Mouse (Mus musculus) kidney, adult 11 months (tissue): ENCODE data around the gene Ctsc.
"Not testable (repeated sequence)": the region's sequence is repeated elsewhere in the genome, so short reads cannot be mapped to it uniquely, and the experiment has no call there.

Source experiments
- DNase-seq: peaks from one replicate; pipeline ENCODE4 v3.0.0; 2022

Gene Ctsc

DNA sequence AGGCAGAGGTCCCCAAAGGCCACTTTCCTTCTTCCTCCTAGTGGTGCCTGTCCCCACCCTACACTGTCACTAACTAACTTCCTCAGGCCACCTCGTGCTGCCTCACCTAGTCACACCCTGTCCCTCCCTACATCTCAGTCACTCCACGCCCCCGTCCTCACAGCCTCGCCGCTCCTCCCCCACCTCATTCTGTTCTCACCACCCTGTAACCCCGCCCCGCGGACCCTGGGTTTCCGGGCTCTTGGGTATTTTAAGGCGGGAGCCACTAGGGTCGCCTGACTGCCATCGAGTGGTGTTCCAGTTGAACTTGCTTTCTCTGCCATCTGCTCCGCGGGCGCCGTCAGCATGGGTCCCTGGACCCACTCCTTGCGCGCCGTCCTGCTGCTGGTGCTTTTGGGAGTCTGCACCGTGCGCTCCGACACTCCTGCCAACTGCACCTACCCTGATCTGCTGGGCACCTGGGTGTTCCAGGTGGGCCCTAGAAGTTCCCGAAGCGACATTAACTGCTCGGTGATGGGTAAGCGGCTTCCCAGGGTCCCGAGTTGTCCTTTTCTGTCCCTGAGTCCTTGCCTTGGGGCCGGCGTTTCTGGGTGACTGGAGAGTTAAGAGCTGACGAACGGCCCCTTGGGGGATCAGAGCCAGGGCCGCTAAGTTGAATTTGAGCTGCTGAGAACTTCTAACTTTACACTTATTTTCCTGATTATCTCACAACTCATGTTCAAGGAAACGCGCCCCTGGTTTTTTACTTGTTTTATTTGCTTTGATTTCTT is at the start of gene Ctsc:
Gene Ctsc, plus strand, starts transcription at position 228 of the 770 bp plus-strand sequence.
- peak; percentile 80 for DNase-seq

DNA sequence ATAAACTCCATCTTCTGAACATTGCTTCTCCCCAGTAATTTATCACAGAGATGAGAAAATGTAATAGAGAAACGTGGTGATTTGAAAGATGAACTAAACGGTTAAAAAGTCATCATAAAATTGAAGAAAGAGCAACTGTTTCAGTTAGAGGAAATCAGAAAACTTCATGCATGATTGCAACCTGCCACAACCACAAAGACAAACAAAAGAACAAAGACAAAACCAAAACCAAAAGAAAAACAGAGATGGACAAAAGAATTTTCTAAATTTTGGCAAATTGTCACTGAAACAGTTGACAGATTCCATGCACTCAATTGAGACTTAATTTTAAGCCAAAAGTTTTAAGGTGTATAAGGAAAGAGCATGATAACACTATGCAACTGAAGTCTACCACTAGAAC is 48.8 kb upstream of the Ctsc start:
- DNase-seq, result no peak

DNA sequence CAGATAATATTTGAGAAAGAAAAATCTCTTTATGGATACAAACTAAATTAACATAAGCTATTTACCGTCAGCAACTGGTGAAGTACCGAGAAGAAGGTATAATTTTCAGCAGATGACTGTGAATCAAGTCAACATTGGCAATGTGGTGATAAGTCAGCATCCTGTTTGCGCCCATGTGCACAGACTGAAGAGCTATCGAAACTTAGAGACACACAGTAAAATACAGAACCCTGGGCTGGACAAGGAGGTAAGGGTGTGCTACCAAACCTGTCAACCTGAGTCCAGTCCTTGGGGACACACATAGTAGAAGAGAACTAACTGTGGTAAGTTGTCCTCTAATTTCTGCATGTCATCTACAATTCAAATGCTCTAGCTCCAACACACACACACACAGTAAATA is 47.8 kb upstream of the Ctsc start:
- no peak for DNase-seq

DNA sequence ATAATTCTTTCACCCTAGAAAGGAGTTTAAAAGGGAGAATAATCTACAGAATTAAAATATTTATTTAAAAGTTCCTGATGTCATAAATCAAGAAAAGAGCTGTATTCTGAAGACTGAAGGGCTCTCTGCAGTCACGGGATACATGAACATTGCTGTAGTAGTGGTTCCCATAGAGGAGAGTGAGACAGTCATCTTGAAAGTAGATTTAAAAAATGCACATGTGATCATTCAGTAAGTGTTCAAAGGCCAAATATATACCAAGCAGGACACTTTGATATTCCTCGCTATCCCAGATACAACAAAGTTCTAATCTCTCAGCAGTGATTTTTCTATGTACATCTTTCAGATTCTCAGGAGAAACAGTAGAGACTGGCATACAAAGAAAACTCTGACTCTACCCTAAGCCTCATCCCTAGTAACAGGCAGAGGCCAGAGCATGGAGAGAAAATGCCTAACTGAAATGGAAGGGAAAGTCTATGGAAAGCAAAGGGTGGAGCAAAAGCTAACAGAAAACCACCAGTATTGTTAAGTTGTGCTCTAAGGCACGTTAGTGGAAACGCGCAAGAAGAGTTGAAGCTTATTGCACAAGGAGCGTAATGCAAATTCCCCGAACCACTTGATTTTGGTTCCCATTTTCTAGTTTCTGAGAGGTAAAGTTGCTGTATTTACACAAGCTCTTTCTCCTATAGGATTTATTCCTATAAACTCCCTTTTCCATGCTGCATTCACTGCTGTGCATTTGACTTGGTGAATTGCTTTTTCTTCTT is 46.9 kb upstream of the Ctsc start:
- no peak for DNase-seq

DNA sequence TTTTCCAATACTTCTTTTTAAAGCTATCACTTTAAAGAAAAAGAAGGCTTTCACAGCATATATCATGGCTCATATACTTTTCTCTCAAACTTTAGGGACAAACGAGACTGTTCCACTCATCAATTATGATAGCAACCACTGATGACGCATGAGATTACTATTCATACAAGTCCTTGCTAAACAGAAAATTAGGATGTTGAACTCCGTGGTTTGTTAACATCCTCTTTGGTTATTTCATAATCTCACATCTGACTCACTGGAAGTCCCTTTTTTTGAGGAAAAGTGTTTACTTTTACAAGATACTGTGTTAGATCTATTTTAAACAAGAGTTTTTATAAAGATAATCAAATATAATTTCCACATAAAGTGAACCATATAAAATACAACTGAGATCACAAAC is 34.8 kb upstream of the Ctsc start:
- no peak for DNase-seq

DNA sequence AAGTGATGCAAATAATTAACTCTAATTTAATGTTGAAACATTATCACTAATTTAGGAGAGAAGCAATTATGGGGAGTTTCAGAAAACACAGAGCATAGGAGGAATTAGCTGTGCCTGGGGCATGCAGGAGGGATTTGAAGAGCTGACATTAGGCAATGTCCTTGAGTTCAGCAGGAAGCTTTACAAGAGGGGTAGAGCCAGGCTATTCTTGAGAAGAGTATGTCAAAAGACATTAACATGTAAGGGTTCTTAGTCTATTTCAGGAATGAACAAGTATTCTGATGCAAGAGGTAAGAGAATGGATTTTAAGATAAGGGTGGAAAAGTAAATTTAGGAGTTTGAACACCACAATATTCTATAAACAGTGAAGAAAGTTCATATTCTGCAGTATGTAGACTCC is 33.4 kb upstream of the Ctsc start:
- no peak for DNase-seq

DNA sequence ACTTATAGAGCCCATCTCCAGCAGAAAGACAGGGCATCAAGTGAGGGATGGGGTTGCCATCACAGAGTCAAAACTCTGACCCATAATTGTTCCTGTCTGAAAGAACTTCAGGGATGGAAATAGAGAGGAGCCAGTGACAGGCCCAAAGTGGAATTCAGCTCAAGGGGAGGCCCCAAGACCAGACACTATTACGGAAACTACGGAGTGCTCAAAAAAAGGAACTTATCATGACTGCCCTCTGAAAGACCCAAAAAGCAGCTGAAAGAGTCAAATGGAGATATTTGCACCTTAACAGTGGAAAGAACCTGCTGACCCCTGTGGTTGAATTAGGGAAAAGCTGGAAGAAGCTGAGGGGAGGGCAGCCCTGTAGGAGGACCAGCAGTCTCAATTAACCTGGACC is 27.5 kb upstream of the Ctsc start:
- not testable (repeated sequence) for DNase-seq

DNA sequence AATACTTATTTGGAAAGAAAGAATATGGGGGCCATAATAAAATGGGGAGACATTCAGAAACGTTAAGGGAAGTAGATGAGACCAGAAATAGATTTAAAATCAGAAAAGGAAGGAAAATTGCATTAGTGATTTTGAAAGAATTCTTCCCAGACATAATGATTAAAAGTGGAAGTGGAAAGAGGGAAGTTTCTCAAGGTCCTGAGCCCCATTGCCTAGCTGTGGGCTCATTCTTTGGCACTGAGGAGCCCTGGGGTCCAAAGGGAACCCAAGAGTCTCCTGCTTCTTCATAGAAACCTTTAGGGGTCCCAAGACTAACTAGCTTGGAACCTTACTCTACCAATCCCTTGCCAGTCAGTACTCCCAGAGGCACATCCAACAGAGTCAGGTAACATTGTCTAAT is 26.4 kb upstream of the Ctsc start:
- no peak for DNase-seq

DNA sequence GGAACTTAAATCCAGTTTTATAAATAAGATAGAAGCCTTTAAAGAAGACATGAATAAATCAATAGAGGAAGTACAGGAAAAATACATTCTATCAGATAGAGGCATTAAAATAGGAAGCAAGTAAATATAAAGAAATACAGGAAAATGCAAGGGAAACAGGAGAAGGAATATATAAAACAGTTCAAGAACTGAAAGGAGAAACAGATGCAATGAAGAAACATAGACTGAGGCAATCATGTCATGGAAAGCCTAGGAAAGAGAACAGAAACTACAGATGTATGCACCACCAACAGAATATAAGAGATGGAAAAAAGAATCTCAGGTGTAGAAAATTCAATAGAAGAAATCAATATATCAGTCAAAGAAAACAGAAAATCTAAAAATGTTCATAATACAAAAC is 25.8 kb upstream of the Ctsc start:
- no peak for DNase-seq

DNA sequence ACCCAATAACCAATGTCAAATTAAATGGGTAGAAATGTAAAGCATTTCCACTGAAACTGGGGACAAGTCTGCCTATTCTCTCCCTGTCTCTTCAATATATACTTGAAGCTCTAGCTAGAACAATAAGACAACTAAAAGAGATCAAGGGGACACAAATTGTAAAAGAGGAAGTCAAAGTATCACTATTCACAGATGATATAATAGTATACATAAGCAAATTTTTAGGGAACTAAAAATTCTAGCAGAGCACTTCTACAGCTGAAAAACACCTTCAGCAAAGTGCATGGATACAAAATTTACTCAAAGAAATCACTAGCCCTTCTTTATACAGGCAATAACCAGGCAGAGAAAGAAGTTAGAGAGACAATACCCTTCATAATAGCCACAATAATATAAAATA is 23.0 kb upstream of the Ctsc start:
- no peak for DNase-seq

DNA sequence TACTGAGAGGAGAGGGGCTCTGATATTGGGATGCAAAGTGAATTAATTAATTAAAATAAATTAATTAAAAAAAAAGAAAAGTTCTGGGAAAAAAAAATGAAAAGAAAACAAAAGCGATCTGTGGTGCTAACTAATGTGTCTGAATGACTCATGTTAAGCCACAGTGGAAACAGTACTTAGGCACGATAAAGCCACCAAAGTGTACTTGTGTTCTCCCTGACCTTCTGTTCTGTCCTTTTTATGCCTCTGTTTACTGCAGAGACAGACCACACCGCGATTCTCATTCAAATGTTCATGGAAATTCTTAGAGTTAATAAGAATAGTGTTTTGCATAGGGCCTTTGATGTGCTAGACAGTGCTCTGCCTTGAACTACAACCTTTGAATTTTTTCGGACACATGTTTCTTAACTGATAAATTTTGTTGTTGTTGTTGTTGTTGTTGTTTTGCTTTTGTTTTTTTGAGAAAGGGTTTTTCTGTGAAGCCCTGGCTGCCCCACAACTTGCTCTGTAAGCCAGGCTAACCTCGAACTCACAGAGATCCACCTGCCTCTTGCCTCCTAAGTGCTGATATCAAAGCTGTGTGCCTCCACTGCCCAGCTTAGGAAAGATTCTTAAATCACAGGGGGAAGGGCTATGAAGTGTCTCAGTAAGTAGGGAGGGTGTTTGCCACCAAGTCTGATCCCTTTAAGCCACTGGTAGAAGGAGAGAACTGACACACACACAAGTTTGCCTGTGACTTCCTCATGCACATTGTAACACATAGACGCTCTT is 18.5 kb upstream of the Ctsc start:
- DNase-seq, result no peak

DNA sequence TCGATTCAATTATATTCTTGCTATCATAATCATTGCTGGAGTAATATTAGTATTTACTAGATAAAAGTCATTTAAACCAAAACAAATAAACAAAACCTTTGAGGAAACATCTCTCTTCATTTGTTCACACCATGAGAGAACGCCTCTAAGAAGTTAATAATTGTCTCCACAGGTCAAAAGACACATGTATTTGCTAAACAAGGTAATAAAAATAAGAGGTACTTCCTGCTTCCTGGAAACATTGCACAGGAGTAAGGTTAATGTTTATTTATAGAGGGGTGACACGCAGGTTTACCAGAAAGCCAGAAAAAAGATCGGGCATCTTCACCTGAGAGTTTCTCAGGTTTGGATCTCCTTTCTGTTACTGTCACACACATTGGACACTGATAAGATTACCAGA is 16.1 kb upstream of the Ctsc start:
- no peak for DNase-seq

DNA sequence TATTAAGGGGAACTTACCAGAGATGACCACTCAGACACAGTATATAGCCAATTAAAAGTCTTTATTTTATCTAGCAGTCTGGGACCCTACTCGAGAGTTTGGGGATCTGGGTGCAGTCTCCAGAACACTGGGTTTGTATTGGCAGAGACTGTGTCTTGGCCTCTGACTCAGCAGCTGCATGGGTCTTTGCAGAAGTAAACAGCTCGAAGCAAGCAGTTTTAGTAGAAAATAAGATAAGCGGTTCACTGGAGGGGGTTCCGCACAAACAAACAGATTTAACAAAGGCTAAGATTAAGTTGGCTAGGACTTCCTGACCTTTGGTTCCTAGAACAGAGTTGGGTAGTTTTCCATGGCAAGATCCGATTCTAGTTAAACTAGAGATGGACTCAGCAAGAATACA is 13.0 kb upstream of the Ctsc start:
- DNase-seq, result no peak

DNA sequence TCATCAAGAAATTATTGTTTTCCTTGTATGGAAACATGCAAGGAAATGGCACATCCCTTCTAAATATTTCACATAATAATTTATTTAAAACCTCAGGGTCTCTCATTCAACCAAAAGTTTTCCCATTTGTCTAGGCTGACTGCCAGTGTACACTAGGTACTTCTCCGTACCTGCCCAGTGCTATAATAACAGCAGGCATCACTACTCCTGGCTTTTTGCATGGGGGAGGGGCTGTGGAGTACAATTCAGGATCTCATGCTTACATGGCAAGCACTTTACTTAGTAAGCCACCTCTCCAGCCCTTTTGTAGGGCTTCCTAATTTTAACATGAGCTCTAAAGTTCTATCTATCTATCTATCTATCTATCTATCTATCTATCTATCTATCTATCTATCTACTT is 8.0 kb upstream of the Ctsc start:
- DNase-seq, result no peak

DNA sequence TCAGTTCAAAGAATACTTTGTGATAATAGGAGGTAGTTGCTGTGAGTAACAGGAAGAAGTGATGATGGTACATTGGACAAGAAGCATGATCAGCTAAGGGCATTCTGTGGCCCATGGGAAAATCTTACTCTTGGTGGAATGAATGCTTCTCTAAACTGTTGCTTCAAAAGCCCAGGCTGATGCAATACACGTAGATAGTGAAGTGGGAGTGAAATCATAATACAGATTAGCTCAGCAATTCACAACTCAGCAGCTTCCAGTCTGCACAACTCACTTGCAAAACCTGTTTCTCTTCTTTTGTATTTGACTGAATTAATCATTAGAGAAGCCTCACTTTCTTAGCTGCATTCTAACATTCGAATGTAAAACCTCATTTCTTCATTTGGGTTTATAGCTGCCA is 6.4 kb upstream of the Ctsc start:
- no peak for DNase-seq

DNA sequence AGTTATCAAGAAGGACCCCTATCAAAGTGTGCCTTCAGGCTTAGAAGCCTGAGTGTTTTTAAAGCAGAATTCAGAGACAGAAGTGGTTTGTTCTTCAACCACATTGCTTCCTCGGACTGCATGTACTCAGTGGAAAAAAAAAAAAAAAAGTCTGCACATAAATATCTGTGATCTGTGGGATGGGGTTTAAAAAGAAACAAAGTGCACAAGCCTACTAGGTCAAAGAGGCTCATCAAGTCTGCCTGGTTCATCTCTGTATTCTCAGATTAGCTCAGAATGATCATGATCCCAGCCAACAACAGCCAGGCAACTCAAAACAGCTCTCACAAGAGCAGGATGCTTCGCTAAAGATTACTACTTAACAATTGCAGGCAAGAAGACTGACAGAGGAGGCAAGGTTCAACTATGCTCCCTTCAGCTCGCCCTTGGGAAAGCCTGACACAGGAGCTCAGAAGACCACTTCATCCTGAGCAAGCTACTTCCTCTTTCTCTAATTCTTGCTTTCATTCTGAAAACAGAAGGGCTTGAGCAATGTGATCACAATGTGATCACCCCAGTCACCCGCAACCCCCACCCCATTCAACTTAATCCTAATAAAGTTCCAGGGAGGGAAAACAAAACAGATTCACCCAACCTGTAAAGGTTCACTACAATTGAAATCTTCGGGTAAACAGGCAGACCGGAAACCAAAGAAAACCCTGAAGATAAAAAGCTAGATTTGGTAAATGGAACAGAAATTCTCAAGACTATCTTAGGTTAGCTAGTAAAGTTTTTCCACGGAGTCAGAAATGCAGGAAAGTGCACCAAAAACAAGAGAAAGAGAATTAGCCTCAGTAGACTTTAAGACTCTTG is 745 bp upstream of the Ctsc start:
- no peak for DNase-seq

DNA sequence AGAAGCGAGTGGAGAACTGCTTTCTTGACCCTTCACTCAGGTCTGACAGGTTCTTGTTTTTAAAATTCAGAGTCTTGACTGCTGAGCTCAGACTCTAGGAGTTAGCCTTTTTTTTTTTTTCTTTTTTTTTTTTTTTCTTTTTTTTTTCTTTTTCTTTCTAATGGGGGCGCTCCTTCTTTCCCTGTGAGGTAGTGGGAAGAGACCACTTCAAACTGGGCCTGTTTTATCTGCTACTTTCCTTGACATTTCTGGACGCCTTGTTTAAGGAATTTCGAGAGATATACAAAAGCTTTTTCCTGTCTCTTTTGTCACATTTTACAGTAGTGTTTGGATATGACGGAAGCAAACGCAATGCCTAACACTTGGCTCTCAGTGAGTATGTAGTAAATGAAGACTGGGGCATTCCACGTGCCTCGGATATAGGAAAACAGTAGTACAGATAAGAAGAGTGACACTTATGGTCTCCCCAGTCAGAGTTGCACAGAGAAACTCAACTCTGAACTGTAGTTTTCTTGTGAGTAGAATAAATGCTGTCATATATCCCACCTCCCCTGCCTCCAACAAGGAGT is 827 bp downstream of the Ctsc start:
- no peak for DNase-seq

DNA sequence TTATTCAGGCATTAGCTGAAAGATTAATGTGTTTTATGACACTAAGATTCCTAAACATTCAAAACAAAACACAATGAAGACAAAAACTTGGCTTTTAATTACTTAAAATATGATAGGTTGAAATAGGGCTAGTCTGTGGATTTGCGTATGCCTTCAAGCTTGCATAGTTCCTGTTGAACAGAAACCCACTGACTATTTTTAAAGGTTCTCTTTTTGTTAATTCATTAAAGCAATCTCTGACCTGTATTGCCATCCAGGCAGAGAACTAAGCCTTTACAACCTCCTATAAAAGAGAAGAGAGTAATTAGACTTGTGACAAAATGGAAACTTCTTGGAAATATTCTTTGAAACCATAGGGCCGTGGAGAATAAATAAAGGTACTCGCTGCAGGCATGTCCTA is 7.4 kb downstream of the Ctsc start:
- DNase-seq, result no peak

DNA sequence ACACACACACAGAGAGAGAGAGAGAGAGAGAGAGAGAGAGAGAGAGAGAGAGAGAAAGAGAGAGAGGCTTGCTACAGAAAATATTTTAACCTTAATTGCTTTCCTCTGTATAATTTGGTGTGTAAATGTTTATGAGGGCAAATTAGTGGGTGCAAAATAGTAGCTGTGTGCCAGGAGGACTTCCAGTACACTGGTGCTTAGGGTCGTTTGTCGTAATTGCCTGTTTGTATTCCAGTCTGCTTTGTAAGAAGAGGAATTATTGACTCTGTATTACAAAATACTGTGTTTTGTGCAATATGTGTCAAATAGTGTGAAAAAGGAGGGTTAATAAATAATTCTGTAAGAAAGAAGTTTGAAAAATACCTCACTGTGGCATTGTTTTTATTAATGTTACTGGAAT is 13.2 kb downstream of the Ctsc start:
- no peak for DNase-seq

DNA sequence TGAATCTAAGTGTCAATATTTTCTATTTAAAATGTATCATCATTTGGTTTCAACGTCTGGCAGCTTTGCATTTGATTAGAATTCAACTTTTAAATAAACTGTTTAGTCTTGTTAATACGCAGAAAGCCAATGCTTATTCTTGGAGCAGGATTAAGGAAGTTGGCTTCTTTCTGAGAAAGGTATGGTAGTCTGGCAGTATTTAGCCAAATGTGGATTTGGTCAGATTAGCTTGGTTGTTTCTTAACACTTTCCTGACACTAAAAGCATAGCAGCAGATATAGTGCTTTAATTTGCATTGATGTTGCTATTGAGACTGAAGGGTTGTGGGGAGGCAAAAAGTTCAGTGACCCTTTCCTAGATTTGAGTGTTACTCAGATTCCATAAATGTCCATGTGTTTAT is 14.2 kb downstream of the Ctsc start:
- DNase-seq, result no peak

DNA sequence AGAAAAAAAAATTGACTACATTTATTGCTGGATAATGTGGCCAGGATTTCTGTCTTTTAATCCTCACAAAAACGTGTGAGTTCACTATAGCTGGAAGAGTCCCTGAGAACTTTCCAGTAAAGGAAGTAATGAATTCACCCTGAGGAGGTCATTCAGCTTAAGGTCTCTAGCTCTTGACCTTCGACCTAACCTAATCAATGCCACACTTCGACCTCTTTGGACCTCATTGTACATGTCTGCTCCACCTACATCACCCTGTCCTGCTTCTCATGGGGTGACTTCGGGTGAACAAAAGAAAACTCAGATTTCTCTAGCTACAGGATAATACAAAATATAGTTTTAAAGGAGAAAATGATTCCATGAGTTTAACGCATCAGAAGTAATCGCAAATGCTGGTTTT is 16.0 kb downstream of the Ctsc start:
- no peak for DNase-seq

DNA sequence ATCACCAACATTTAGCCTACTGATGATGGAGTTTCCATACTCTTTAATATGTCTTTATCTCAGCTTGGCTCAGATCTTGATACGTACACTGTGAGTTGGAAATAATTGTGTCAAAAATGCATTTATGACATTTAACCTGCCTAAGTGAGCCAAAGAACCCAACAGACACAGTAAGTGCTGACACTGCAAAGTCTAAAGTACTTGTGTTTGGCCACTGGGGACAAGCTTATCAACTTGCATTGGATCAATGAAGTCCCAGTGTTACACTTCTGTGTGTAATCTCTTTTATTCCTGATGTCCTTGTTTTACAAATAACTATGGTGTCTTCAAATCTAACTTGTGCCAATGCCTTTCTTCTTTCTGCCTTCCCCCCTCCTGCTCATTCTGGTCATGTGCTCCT is 18.1 kb downstream of the Ctsc start:
- no peak for DNase-seq

DNA sequence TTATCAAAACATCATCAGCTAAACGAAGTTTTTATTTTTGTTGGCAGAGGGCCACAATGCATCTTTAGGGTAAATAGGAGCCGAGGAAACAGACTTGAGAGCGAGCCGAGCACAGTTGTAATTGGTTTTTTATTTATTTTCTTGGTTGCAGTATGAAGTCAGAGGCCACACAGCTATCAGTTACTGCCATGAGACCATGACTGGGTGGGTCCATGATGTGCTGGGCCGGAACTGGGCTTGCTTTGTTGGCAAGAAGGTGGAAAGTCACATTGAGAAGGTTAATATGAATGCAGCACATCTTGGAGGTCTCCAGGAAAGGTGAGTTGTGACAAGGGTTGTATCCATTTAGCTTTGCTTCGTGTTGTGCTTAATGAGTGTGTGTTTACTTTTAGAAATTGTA is 19.0 kb downstream of the Ctsc start:
- no peak for DNase-seq
